Mouse (Mus musculus): ENCODE measurements around the gene Arsg. TPM values are rescaled to one million over a fixed set of nuclear protein-coding genes. Genes with fewer than 3 reads are reported as not detected.
A peak's percentile ranks its signal among the peaks of the same experiment; 100 is the strongest.

Gene Arsg
- polyA plus RNA-seq, 1 experiment from 2014 or later: 3.3 TPM

DNA sequence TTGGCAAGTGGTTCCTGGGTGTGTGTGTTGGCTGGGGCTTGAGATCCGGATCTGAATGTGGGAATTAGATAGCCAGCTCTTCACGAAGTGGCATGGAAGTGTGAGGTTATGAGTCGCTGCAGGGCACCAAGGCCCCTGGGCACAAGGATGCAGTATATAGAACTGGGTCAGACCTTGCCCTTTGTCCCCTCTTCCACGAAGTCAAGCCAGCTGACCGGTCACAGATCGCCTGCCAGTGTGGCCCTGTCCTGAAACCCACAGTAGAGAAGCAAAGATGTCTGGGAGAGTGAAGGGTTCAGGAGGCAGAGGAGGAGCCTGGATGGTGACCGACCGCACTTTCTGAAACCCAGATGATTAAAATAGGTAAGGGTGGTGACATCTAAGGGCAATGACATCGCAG, 70.3 kb downstream of the Arsg start:
- peaks cover 38% of the 10 kb centered on the region for H3K4me1 ChIP-seq
- WGBS: 67% methylated on average over 9 of the region's 9 CpGs
- H3K27ac ChIP-seq: no peak overlapping the region
- no peaks in the 10 kb centered on the region for H3K36me3 ChIP-seq
- no peaks in the 10 kb centered on the region for H3K9me3 ChIP-seq
- H3K4me3 ChIP-seq: no peak overlapping the region
- DNase-seq (ENCODE audit: low spot score): no peak
- H3K27me3 ChIP-seq (ENCODE audit: insufficient read depth, poor library complexity, severe bottlenecking): peaks cover 17% of the 10 kb centered on the region; the same call in 1 of the 2 replicates

DNA sequence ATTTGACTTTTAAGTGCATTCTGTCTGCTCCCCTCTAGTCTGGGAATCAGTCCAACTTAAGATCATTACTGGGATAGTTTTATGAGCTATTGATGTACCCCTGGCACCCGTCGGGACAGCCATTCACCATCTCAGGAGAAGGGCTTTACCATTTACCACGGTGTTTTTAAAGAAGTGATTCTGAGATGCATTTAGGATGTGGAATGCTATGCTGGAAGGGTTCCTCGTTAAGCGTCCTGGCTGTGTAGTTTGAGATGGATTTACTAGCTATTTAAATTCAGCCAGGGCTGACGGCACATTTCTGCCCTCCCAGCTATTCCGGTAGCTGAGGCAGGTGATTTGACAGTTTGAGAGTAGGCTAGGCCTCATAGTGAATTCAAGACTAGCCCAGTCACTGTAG, 71.3 kb downstream of the Arsg start:
- Histone ChIP-seq H3K9me3 (no peaks in the 10 kb centered on the region), H3K27ac (no peak overlapping the region), H3K36me3 (no peaks in the 10 kb centered on the region), H3K27me3 (ENCODE audit: insufficient read depth, poor library complexity, severe bottlenecking) (peaks cover 14% of the 10 kb centered on the region; the same call in 1 of the 2 replicates), H3K4me1 (peaks cover 36% of the 10 kb centered on the region), H3K4me3 (no peak overlapping the region)
- no peak for DNase-seq (ENCODE audit: low spot score)
- 85% methylated on average over 7 of the region's 7 CpGs for WGBS

DNA sequence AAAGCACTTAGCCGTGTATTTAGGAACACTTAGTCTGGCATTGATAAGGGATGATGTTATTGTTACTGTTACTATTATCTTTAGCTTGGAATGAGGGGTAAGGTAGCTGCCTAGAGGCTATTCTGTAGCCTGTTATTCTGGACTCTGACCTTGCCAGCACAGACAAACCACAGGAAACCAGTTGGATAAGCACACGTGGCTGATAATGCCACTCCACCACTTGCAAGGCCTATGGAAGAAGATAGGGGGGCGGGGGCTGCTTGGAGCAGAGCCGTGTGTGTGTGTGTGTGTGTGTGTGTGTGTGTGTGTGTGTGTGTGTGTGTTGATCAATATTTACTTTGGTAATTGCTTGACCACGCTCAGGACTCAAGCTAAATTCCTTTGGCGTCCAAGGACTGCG, 72.1 kb downstream of the Arsg start:
- peak overlapping the region; percentile 26; the same call in 1 of the 2 replicates for H3K27ac ChIP-seq
- peak; percentile 85 for DNase-seq (ENCODE audit: low spot score)
- H3K36me3 ChIP-seq: no peaks in the 10 kb centered on the region
- WGBS: 27% methylated on average over 6 of the region's 7 CpGs
- peaks cover 38% of the 10 kb centered on the region for H3K4me1 ChIP-seq
- H3K4me3 ChIP-seq: no peak overlapping the region
- H3K9me3 ChIP-seq: no peaks in the 10 kb centered on the region
- H3K27me3 ChIP-seq (ENCODE audit: insufficient read depth, poor library complexity, severe bottlenecking): 0 out of 2 replicates have a peak, but pooled peaks cover 8% of the 10 kb centered on the region

DNA sequence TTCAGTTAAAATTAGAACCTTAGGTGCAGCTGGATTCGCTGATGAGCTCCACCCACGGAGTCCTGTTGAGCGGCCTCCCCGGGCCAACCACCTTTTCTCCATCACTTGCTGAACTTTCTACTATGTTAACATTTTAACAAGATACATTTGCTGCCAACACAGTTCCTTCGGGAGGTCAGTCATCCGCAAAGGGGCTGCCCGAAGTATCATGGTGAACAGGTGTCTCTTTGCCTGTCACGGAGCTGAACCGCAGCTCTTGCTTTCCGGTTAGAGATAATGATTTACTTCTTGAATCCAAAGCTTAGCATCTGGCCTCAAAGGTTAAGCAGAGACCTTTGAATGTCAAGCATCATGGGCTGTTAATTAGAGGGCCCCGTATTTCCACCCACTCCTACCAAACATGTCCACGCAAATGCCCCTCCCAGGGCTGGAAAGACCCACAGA, 72.5 kb downstream of the Arsg start:
- Histone ChIP-seq H3K27me3 (ENCODE audit: insufficient read depth, poor library complexity, severe bottlenecking) (0 out of 2 replicates have a peak, but pooled peaks cover 3% of the 10 kb centered on the region), H3K27ac (peak overlapping the region; percentile 26), H3K4me1 (peaks cover 38% of the 10 kb centered on the region), H3K36me3 (no peaks in the 10 kb centered on the region), H3K9me3 (no peaks in the 10 kb centered on the region), H3K4me3 (no peak overlapping the region)
- no peak for DNase-seq (ENCODE audit: low spot score)
- WGBS: 62% methylated on average over 12 of the region's 12 CpGs

DNA sequence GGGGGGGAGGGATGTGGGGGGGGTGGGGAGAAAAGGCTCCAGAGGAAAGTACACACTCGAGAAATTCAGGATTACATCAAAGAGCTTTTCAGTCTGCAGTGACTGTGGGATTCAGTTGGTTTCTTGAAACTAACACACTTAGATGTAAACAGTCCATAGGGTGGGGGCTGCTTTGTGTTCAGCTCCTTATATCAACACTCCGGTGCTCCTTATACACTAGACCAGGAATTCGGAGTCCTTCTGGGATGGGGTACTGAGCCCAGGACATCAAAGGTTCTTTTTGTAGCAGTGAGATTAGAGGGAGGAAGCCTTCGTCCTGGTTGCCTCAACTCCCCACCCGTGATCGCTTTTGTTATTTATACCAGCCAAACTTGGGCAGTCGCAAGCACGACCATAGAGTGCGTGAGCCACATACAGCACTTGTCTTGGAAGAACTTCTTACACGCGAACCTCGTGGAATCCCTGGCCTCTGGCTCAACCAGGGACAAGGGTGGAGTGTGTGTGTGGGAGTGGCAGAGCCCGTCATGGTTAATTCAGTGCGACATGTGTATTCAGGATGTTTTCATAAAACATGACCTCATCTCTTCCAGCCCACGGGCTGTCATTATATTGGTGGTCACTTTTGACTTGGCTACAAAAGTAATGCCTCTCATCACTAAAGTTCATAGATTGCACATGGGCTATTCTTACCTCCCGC, 73.3 kb downstream of the Arsg start:
- Histone ChIP-seq H3K27me3 (ENCODE audit: insufficient read depth, poor library complexity, severe bottlenecking) (no peaks in the 10 kb centered on the region), H3K36me3 (no peaks in the 10 kb centered on the region), H3K27ac (peak overlapping the region; percentile 26; the same call in 1 of the 2 replicates), H3K4me1 (peaks cover 38% of the 10 kb centered on the region), H3K4me3 (no peak overlapping the region), H3K9me3 (no peaks in the 10 kb centered on the region)
- DNase-seq (ENCODE audit: low spot score): no peak
- 59% methylated on average over 16 of the region's 16 CpGs for WGBS

DNA sequence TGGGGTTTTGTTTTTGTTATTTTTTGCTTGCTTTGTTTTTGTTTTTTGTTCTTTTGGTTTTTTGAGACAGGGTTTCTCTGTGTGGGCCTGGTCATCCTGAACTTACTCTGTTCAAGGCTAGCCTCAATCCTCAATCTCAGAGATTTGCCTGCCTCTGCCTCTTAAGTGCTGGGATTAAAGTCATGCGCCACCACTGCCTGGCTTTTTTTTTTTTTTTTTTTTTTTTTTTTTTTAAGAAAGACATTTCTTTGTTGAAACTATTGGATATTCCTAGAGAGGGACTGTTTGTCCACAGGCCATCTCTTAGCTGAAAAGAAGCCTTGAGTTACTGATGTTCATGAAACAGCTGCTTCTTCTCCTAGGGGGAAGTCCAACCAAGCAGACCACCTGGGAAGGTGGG, 74.5 kb downstream of the Arsg start:
- no peaks in the 10 kb centered on the region for H3K9me3 ChIP-seq
- no peaks in the 10 kb centered on the region for H3K27me3 ChIP-seq (ENCODE audit: insufficient read depth, poor library complexity, severe bottlenecking)
- no peaks in the 10 kb centered on the region for H3K36me3 ChIP-seq
- no peak for DNase-seq (ENCODE audit: low spot score)
- 100% methylated on average over 1 of the region's 1 CpGs for WGBS
- H3K4me3 ChIP-seq: no peak overlapping the region
- no peak overlapping the region for H3K27ac ChIP-seq
- H3K4me1 ChIP-seq: peaks cover 39% of the 10 kb centered on the region

DNA sequence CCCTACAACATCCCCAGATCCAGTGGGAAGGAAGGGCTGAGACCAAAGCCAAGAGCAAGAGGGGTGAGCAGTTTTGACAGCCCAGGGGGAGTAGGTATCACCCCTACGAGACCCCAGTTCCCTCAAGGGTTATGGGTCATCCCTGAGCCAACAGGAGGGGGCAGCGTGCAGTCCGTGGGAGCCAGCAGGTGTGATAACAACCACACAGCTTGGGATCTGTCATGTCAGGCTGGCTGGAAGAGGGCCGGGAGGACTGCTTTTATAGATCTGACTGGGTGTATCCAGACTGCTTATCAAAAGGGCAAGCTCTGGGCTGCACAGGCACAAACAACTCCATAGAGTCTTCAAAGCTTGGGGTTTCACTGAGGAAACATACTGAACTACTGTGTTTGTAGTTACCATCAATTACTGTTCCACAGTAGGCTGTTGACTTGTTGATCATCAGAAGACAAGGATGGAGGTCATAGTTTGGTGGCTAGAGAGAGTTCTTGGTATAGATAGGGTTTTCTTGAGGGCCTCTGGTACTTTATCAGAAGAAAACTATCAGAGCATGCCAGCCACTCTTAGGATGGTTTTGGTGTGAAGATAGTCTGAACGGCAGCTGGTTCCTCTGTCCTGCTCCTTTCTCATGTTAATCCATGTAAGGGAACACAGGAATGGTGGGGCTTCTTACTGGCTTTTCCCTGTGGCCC, 76.6 kb downstream of the Arsg start:
- 45% methylated on average over 5 of the region's 5 CpGs for WGBS
- Histone ChIP-seq H3K9me3 (no peaks in the 10 kb centered on the region), H3K4me1 (peaks cover 36% of the 10 kb centered on the region), H3K36me3 (no peaks in the 10 kb centered on the region), H3K27me3 (ENCODE audit: insufficient read depth, poor library complexity, severe bottlenecking) (no peaks in the 10 kb centered on the region), H3K27ac (peak overlapping the region; percentile 77; the same call in 1 of the 2 replicates), H3K4me3 (no peak overlapping the region)
- peak; percentile 83 for DNase-seq (ENCODE audit: low spot score)

DNA sequence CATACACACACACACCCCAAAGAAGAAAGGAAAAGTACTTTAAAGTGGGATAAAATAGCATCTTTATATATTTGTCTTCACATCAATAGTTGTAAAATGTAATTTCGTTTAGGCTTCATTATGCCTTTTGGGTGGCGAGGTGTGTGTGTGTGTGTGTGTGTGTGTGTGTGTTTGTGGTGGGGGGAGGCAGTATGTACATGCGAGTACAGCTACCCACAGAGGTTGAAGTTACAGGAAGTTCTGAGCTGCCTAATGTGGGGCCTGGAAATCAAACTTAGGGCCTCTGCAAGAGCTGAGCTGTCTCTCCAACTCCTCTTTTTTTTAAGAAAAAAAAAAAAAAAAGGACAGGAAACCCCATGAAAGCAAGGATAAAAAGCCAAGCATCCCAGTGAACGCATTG, 80.7 kb downstream of the Arsg start:
- Histone ChIP-seq H3K27me3 (ENCODE audit: insufficient read depth, poor library complexity, severe bottlenecking) (no peaks in the 10 kb centered on the region), H3K36me3 (no peaks in the 10 kb centered on the region), H3K4me1 (peaks cover 32% of the 10 kb centered on the region), H3K4me3 (no peak overlapping the region), H3K27ac (peak overlapping the region; percentile 67), H3K9me3 (no peaks in the 10 kb centered on the region)
- no peak for DNase-seq (ENCODE audit: low spot score)
- WGBS: 71% methylated on average over 4 of the region's 4 CpGs

DNA sequence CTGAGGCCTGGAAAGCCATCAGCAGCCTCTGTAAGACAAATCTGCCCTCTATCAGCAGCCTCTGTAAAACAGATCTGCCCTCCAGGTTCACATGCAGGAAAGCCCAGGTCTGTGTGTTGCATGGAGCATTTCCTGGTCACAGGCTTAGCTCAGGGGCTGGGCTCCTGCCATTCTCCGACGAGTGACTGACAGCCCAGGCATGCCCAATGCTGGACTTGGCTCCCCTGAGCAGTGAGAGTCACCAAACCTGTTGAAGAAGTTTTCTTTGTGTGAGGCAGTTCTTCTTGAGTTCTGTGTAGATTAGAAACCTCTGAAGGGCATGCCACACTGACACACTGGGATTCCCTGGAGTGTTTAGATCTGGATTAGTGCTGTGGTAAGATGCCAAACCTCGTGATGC, 81.3 kb downstream of the Arsg start:
- no peaks in the 10 kb centered on the region for H3K9me3 ChIP-seq
- H3K27me3 ChIP-seq (ENCODE audit: insufficient read depth, poor library complexity, severe bottlenecking): no peaks in the 10 kb centered on the region
- 34% methylated on average over 3 of the region's 3 CpGs for WGBS
- H3K27ac ChIP-seq: peak overlapping the region; percentile 67
- H3K4me1 ChIP-seq: peaks cover 34% of the 10 kb centered on the region
- H3K36me3 ChIP-seq: no peaks in the 10 kb centered on the region
- DNase-seq (ENCODE audit: low spot score): no peak
- H3K4me3 ChIP-seq: no peak overlapping the region

DNA sequence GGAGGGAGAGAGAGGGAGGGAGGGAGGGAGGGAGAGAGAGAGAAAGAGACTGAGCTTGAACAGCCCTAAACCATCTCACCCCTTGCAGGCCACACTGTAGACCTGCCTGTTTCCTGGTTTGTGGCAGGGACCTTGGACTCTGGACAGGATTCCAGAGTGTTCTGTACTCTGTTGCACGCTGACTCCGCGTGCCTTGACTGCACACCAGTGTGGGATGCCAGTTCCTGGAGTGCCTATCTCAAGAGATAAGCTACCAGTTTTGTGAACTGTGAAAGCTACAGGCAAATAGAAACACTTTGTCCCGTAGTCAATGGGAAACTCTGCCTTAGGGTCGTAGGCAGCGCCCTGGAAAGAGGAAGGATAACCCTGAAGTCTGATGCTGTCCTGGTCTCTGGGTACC, 83.0 kb downstream of the Arsg start:
- H3K4me3 ChIP-seq: no peak overlapping the region
- H3K36me3 ChIP-seq: no peaks in the 10 kb centered on the region
- H3K4me1 ChIP-seq: peaks cover 42% of the 10 kb centered on the region
- no peaks in the 10 kb centered on the region for H3K9me3 ChIP-seq
- H3K27ac ChIP-seq: peak overlapping the region; percentile 74; the same call in 1 of the 2 replicates
- no peaks in the 10 kb centered on the region for H3K27me3 ChIP-seq (ENCODE audit: insufficient read depth, poor library complexity, severe bottlenecking)
- no peak for DNase-seq (ENCODE audit: low spot score)
- 50% methylated on average over 6 of the region's 6 CpGs for WGBS

DNA sequence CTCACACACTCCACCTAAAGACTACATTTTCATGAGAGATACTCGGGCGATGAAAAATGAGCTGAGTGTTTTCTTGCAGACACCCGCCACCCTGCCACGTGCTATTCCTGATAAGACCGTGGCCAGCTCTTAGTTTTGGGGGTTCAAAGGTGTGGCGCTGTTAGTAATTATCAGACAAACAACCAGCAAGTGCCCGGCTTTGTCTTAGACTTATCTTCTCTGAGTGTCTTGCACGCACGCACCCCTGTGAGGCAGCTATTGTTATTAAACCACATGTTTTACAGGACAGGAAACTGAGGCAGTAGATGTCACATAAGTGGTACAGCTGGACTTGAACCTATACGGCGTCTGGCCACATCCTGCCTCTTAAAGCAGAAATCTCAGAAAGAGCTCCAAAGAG, 84.2 kb downstream of the Arsg start:
- peaks cover 43% of the 10 kb centered on the region for H3K4me1 ChIP-seq
- 54% methylated on average over 11 of the region's 11 CpGs for WGBS
- H3K36me3 ChIP-seq: no peaks in the 10 kb centered on the region
- no peaks in the 10 kb centered on the region for H3K27me3 ChIP-seq (ENCODE audit: insufficient read depth, poor library complexity, severe bottlenecking)
- no peaks in the 10 kb centered on the region for H3K9me3 ChIP-seq
- DNase-seq (ENCODE audit: low spot score): peak; percentile 85
- peak overlapping the region; percentile 69 for H3K27ac ChIP-seq
- H3K4me3 ChIP-seq: no peak overlapping the region

DNA sequence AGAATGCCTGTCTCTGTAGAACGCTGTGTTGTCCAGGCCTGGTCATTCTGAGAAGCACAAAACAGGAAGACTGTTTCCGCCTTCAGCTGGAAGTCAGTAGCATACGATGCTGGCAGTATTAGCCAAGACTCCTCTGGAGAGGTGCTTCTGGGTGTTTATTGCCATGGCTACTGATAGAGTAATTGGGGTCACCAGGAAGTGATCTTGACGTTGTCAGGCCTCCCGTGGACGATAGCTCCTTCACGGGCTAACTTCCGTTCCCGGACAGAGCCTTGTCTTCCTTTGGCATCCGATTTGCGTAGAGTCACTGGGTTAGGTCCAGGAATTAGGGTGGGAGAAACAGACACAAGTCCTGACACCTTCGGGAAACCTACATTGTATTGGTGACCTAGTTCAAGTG, 86.1 kb downstream of the Arsg start:
- DNase-seq (ENCODE audit: low spot score): no peak
- Histone ChIP-seq H3K4me1 (peaks cover 42% of the 10 kb centered on the region), H3K9me3 (no peaks in the 10 kb centered on the region), H3K36me3 (no peaks in the 10 kb centered on the region), H3K27ac (peak overlapping the region; percentile 26; the same call in 1 of the 2 replicates), H3K4me3 (no peak overlapping the region), H3K27me3 (ENCODE audit: insufficient read depth, poor library complexity, severe bottlenecking) (no peaks in the 10 kb centered on the region)
- WGBS: 81% methylated on average over 12 of the region's 12 CpGs

DNA sequence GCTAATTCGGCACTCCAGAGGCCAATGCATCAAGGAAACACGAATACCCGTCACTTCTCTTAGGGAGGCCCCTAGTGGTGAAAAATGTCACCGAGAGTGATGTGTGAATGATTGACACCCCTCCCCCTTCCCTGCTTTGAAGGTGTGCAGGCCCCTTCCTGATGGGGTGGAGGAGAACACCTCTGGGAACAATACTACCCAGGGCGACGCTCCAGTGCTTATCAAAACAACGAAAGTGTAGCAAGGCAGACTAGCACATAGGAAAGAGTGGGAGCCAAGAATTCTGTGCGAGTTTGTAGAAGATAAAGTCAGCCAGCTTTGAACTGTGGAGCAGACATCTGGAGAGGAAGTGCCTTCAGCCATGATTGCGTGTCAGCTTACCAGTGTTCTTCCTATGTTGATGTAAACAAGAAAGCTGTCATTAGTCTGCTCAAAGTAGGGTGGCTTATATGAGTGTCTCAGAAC, 87.7 kb downstream of the Arsg start:
- no peak overlapping the region; the same call in 1 of the 2 replicates for H3K27ac ChIP-seq
- WGBS: 11% methylated on average over 9 of the region's 9 CpGs

More for the DNA sequence above, 87.7 kb downstream of the Arsg start:
- H3K36me3 ChIP-seq: no peaks in the 10 kb centered on the region
- no peaks in the 10 kb centered on the region for H3K27me3 ChIP-seq (ENCODE audit: insufficient read depth, poor library complexity, severe bottlenecking)
- DNase-seq (ENCODE audit: low spot score): peak; percentile 88
- no peaks in the 10 kb centered on the region for H3K9me3 ChIP-seq
- H3K4me3 ChIP-seq: no peak overlapping the region
- peaks cover 39% of the 10 kb centered on the region for H3K4me1 ChIP-seq
